Comparison of ENCODE assay signal across 13 mouse cellular contexts in genomic region chr12:104990741-104991454, GRCm38 (mm10). TPM values are rescaled to one million over a fixed set of nuclear protein-coding genes. Genes with fewer than 3 reads are reported as not detected.
DNase-seq lines count a peak whose midpoint lies in the region; ATAC-seq lines count a peak whose summit lies in the region.
"Had no signal": no experiment of that assay in that cellular context is flagged by ENCODE, and none has a peak within 500 bp of the region (broad histone marks: within the 10 kb centered on the region; RNA-seq: fewer than 3 reads in every experiment).

No protein-coding gene starts in this region.

- ATAC-seq in forebrain, embryonic 16.5 days, result no peak

- peak; percentile 71 for DNase-seq in heart, adult 8-10 months (ENCODE audit: low spot score)
- DNase-seq in heart, embryonic 10.5 days (ENCODE audit: low spot score), result no peak
- DNase-seq in CD4-positive helper T cell, adult 2 months (ENCODE audit: low read depth, low spot score), result peak; percentile 79
- peak; percentile 28 for DNase-seq in heart, postnatal 4 days
- DNase-seq in monocyte, adult 2 months (ENCODE audit: low read depth in 1 of 2, low spot score in 2 of 2), result peak; percentile 63 to 69
- DNase-seq in embryo, embryonic 10.5 days (ENCODE audit: low spot score), result no peak
- no peak for DNase-seq in left cerebral cortex, adult 9 months (ENCODE audit: low spot score in 2 of 2)
- DNase-seq: cerebellum, postnatal 14 days; retina, postnatal 1 day had no signal

- no peaks in the 10 kb centered on the region for H3K9me3 ChIP-seq in heart, embryonic 10.5 days
- H3K9me3 ChIP-seq in forebrain, embryonic 16.5 days (ENCODE audit: control insufficient read depth, low read length), result no peaks in the 10 kb centered on the region
- H3K9me3 ChIP-seq: heart, embryonic 13.5 days; kidney, embryonic 15.5 days; midbrain, embryonic 12.5 days had no signal

- no peaks in the 10 kb centered on the region; the same call in 1 of the 2 replicates for H3K4me1 ChIP-seq in heart, embryonic 10.5 days
- H3K4me1 ChIP-seq in forebrain, embryonic 16.5 days (replicated peaks; ENCODE audit: control insufficient read depth, insufficient read depth, low read length), result no peaks in the 10 kb centered on the region

- no peaks in the 10 kb centered on the region for H3K36me3 ChIP-seq in heart, embryonic 10.5 days
- H3K36me3 ChIP-seq in forebrain, embryonic 16.5 days (ENCODE audit: control insufficient read depth, insufficient read depth), result no peaks in the 10 kb centered on the region
- H3K36me3 ChIP-seq: heart, embryonic 13.5 days; kidney, embryonic 15.5 days; midbrain, embryonic 12.5 days had no signal

- no peak overlapping the region for H3K9ac ChIP-seq in forebrain, embryonic 16.5 days (replicated peaks; ENCODE audit: low read depth, low read length)
- H3K9ac ChIP-seq: heart, embryonic 13.5 days; kidney, embryonic 15.5 days; midbrain, embryonic 12.5 days had no signal

- 75% methylated on average over 13 of the region's 13 CpGs for WGBS in heart, embryonic 10.5 days
- WGBS in forebrain, embryonic 16.5 days, result 85% methylated on average over 13 of the region's 13 CpGs

- no peak overlapping the region for H3K4me2 ChIP-seq in forebrain, embryonic 16.5 days (ENCODE audit: low read length)
- H3K4me2 ChIP-seq: heart, embryonic 13.5 days; kidney, embryonic 15.5 days; midbrain, embryonic 12.5 days had no signal

- H3K4me3 ChIP-seq in heart, embryonic 10.5 days, result no peak overlapping the region
- H3K4me3 ChIP-seq in forebrain, embryonic 16.5 days (replicated peaks; ENCODE audit: low read length), result no peak overlapping the region
- H3K4me3 ChIP-seq: heart, embryonic 13.5 days; kidney, embryonic 15.5 days; midbrain, embryonic 12.5 days had no signal

- no peak overlapping the region for H3K27ac ChIP-seq in heart, embryonic 10.5 days
- no peak overlapping the region for H3K27ac ChIP-seq in forebrain, embryonic 16.5 days (ENCODE audit: low read length)
- H3K27ac ChIP-seq: heart, embryonic 13.5 days; kidney, embryonic 15.5 days; midbrain, embryonic 12.5 days had no signal

- peaks cover 24% of the 10 kb centered on the region for H3K27me3 ChIP-seq in heart, embryonic 10.5 days (ENCODE audit: insufficient read depth, poor library complexity, severe bottlenecking)
- H3K27me3 ChIP-seq in forebrain, embryonic 16.5 days (replicated peaks; ENCODE audit: control insufficient read depth, insufficient read depth, low read length), result no peaks in the 10 kb centered on the region
- H3K27me3 ChIP-seq: kidney, embryonic 15.5 days; midbrain, embryonic 12.5 days had no signal

RNA-seq across cellular contexts. Expression of gene Syne3, which starts 18.7 kb away (rescaled TPM):
- 10 to 100 TPM in 1 of 4 experiments, 1 to 10 TPM in 3; 7.2 to 10.5 (median 7.7) TPM for total RNA-seq in heart, adult 8-10 months (2022)
- 0.21 and 0.41 TPM in 2 replicates for polyA plus RNA-seq in heart, embryonic 10.5 days (2016; fragmentation: Nextera tagmentation; extraction: Ambion mirVana)
- total RNA-seq in heart, postnatal 4 days (2021), result 1 to 10 TPM; 7.3 to 7.8 TPM
- polyA plus RNA-seq in forebrain, embryonic 16.5 days (2015; fragmentation: Nextera tagmentation; extraction: Ambion mirVana), result 0.20 and 0.30 TPM in 2 replicates

RNA-seq across cellular contexts. Expression of gene Glrx5, which starts 41.6 kb away (rescaled TPM):
- total RNA-seq in heart, adult 8-10 months (2022), result 100 to 1,000 TPM in 1 of 4 experiments, 10 to 100 TPM in 3; 74.2 to 104 (median 85.4) TPM
- 253 and 312 TPM in 2 replicates for polyA plus RNA-seq in heart, embryonic 10.5 days (2016; fragmentation: Nextera tagmentation; extraction: Ambion mirVana)
- 10 to 100 TPM; 81.2 to 82.0 TPM for total RNA-seq in heart, postnatal 4 days (2021)
- polyA plus RNA-seq in forebrain, embryonic 16.5 days (2015; fragmentation: Nextera tagmentation; extraction: Ambion mirVana), result 124 and 133 TPM in 2 replicates

Comparison
In these comparisons a context has a peak if more than half of its experiments do, and no peak if none do; other contexts are left out.
1. DNase-seq: peak in heart, adult 8-10 months (single experiment), CD4-positive helper T cell, adult 2 months (single experiment), heart, postnatal 4 days (single experiment) and monocyte, adult 2 months (2 of 2); none in heart, embryonic 10.5 days (single experiment), embryo, embryonic 10.5 days (single experiment) and left cerebral cortex, adult 9 months (0 of 2).